Mouse (Mus musculus): ENCODE results near the gene Ubxn2a. TPM values are rescaled to one million over a fixed set of nuclear protein-coding genes. Genes with fewer than 3 reads are reported as not detected.

Gene Ubxn2a
- polyA plus RNA-seq, 1 experiment from 2014 or later, result 27.0 TPM

Other genes starting within 250 kb of the Ubxn2a start
- gene Fam228a, start 169.3 kb downstream of the Ubxn2a start, polyA plus RNA-seq (2014; fragmentation: Nextera tagmentation; extraction: Ambion mirVana), result 0.50 and 0.73 TPM in 2 replicates
- gene Pfn4, start 138.7 kb downstream of the Ubxn2a start, polyA plus RNA-seq (2014; fragmentation: Nextera tagmentation; extraction: Ambion mirVana), result 2.3 and 3.4 TPM in 2 replicates
- gene Fam228b, start 138.4 kb downstream of the Ubxn2a start, polyA plus RNA-seq (2014; fragmentation: Nextera tagmentation; extraction: Ambion mirVana), result 1.7 and 5.0 TPM in 2 replicates
- gene Sf3b6, start 90.2 kb downstream of the Ubxn2a start, polyA plus RNA-seq (2014; fragmentation: Nextera tagmentation; extraction: Ambion mirVana), result 306 and 426 TPM in 2 replicates
- gene Fkbp1b, start 66.1 kb downstream of the Ubxn2a start, polyA plus RNA-seq (2014; fragmentation: Nextera tagmentation; extraction: Ambion mirVana), result 6.5 and 7.8 TPM in 2 replicates
- gene Wdcp, start 64.4 kb downstream of the Ubxn2a start, polyA plus RNA-seq (2014; fragmentation: Nextera tagmentation; extraction: Ambion mirVana), result 16.5 and 17.6 TPM in 2 replicates
- gene Mfsd2b, start 33.3 kb downstream of the Ubxn2a start, polyA plus RNA-seq (2014; fragmentation: Nextera tagmentation; extraction: Ambion mirVana), result 0.81 and 1.3 TPM in 2 replicates
- gene Atad2b, start 9.6 kb upstream of the Ubxn2a start, polyA plus RNA-seq (2014; fragmentation: Nextera tagmentation; extraction: Ambion mirVana), result 15.7 and 21.8 TPM in 2 replicates